Mouse (Mus musculus) ovary, postnatal 10 days (tissue): Measurements from ENCODE around the gene Cask.
"Not testable (repeated sequence)": the region's sequence is repeated elsewhere in the genome, so short reads cannot be mapped to it uniquely, and the experiment has no call there.

Experiments
- DNase-seq: peaks from one replicate; pipeline ENCODE4 v3.0.0; 2022; ENCODE audit warnings: low spot score

Cask gene

GRCm38 (mm10) chrX:13851285-13851684 is at the start of gene Cask:
Cask (minus strand) TSS chrX:13851367.
- DNase-seq, result no peak

GRCm38 (mm10) chrX:13889976-13890375 is 38.8 kb upstream of the Cask start:
- DNase-seq, result no peak

GRCm38 (mm10) chrX:13884348-13884747 is 33.2 kb upstream of the Cask start:
- no peak for DNase-seq

- no peak for DNase-seq
Observed at GRCm38 (mm10) chrX:13881969-13882368, 30.8 kb upstream of the Cask start.

- no peak for DNase-seq
Observed at GRCm38 (mm10) chrX:13860145-13860544, 9.0 kb upstream of the Cask start.

GRCm38 (mm10) chrX:13859051-13859450 is 7.9 kb upstream of the Cask start:
- DNase-seq, result no peak

- DNase-seq, result no peak
Observed at GRCm38 (mm10) chrX:13848473-13848872, 2.7 kb downstream of the Cask start.

- DNase-seq, result no peak
Observed at GRCm38 (mm10) chrX:13847502-13847851, 3.7 kb downstream of the Cask start.

GRCm38 (mm10) chrX:13846653-13847501 is 4.3 kb downstream of the Cask start:
- DNase-seq, result peak; percentile 47

- DNase-seq, result peak; percentile 7
Observed at GRCm38 (mm10) chrX:13845858-13846652, 5.1 kb downstream of the Cask start.

GRCm38 (mm10) chrX:13845141-13845857 is 5.9 kb downstream of the Cask start:
- no peak for DNase-seq

- no peak for DNase-seq
Observed at GRCm38 (mm10) chrX:13822792-13823191, 28.4 kb downstream of the Cask start.

- DNase-seq, result no peak
Observed at GRCm38 (mm10) chrX:13798754-13799153, 52.4 kb downstream of the Cask start.

GRCm38 (mm10) chrX:13765672-13766071 is 85.5 kb downstream of the Cask start:
- no peak for DNase-seq

- DNase-seq, result no peak
Observed at GRCm38 (mm10) chrX:13765024-13765423, 86.1 kb downstream of the Cask start.

- no peak for DNase-seq
Observed at GRCm38 (mm10) chrX:13757279-13758005, 93.7 kb downstream of the Cask start.

- DNase-seq, result no peak
Observed at GRCm38 (mm10) chrX:13741110-13741509, 110.1 kb downstream of the Cask start.

- not testable (repeated sequence) for DNase-seq
Observed at GRCm38 (mm10) chrX:13730785-13731184, 120.4 kb downstream of the Cask start.

GRCm38 (mm10) chrX:13729835-13730480 is 121.2 kb downstream of the Cask start:
- DNase-seq, result no peak

- DNase-seq, result no peak
Observed at GRCm38 (mm10) chrX:13725573-13726403, 125.4 kb downstream of the Cask start.
